Mouse (Mus musculus) regulatory T cell (primary cell): Measurements from ENCODE around the gene Sympk.

Source experiments
- in situ Hi-C: fragments of 300-600 bp; cut with MboI, MseI; formaldehyde crosslinking; loops from one replicate; pipeline ENCODE4 v1.15.1; 2025; ENCODE audit warnings: high pct_unique_total_duplicates

The Sympk gene

GRCm38 (mm10) chr7:19083701-19084100 is 59.5 kb downstream of the Sympk start, which contains the start of gene Dmpk:
Dmpk (plus strand) TSS chr7:19083849.
- in situ Hi-C loops, result no loop called here

GRCm38 (mm10) chr7:19084277-19084771 is 60.1 kb downstream of the Sympk start:
- in situ Hi-C loops, result no loop called here

- in situ Hi-C loops, result no loop called here
These were observed 60.8 kb downstream of the Sympk start for GRCm38 (mm10) chr7:19084921-19085473.

GRCm38 (mm10) chr7:19085495-19085894 is 61.3 kb downstream of the Sympk start:
- in situ Hi-C loops, result no loop called here

GRCm38 (mm10) chr7:19086042-19086441 is 61.9 kb downstream of the Sympk start:
- in situ Hi-C loops, result no loop called here

- in situ Hi-C loops, result no loop called here
These were observed 62.6 kb downstream of the Sympk start for GRCm38 (mm10) chr7:19086760-19087159.

- in situ Hi-C loops, result no loop called here
These were observed 64.6 kb downstream of the Sympk start for GRCm38 (mm10) chr7:19088813-19089212.

GRCm38 (mm10) chr7:19091913-19092312 is 67.7 kb downstream of the Sympk start:
- in situ Hi-C loops, result loop anchor here (5.0 kb wide), 1 partner anchor 180 kb away; the partner anchor contains the start of gene Ccdc61

- in situ Hi-C loops, result loop anchor here (5.0 kb wide), 1 partner anchor 180 kb away; the partner anchor contains the start of gene Ccdc61
These were observed 68.4 kb downstream of the Sympk start for GRCm38 (mm10) chr7:19092381-19093173.

GRCm38 (mm10) chr7:19093174-19093521 is 69.0 kb downstream of the Sympk start:
- in situ Hi-C loops, result loop anchor here (5.0 kb wide), 1 partner anchor 181 kb away; the partner anchor contains the start of gene Ccdc61

- in situ Hi-C loops, result loop anchor here (5.0 kb wide), 1 partner anchor 181 kb away; the partner anchor contains the start of gene Ccdc61
These were observed 69.6 kb downstream of the Sympk start for GRCm38 (mm10) chr7:19093537-19094385.

GRCm38 (mm10) chr7:19094471-19094825 is 70.3 kb downstream of the Sympk start, which contains the start of gene Six5:
Six5 (plus strand) TSS chr7:19094594.
- in situ Hi-C loops, result loop anchor here (5.0 kb wide), 1 partner anchor 182 kb away; the partner anchor contains the start of gene Ccdc61

- in situ Hi-C loops, result loop anchor here (5.0 kb wide), 1 partner anchor 183 kb away; the partner anchor contains the start of gene Ccdc61
These were observed 70.9 kb downstream of the Sympk start for GRCm38 (mm10) chr7:19094826-19095750.

GRCm38 (mm10) chr7:19095751-19096110 is 71.6 kb downstream of the Sympk start:
- in situ Hi-C loops, result no loop called here

GRCm38 (mm10) chr7:19096421-19096976 is 72.3 kb downstream of the Sympk start:
- in situ Hi-C loops, result no loop called here

- in situ Hi-C loops, result no loop called here
These were observed 73.0 kb downstream of the Sympk start for GRCm38 (mm10) chr7:19097217-19097616.

- in situ Hi-C loops, result no loop called here
These were observed 73.7 kb downstream of the Sympk start for GRCm38 (mm10) chr7:19097863-19098262.

GRCm38 (mm10) chr7:19098811-19099210 is 74.6 kb downstream of the Sympk start:
- in situ Hi-C loops, result no loop called here

- in situ Hi-C loops, result no loop called here
These were observed 76.1 kb downstream of the Sympk start for GRCm38 (mm10) chr7:19100290-19100689.

- in situ Hi-C loops, result no loop called here
These were observed 79.6 kb downstream of the Sympk start for GRCm38 (mm10) chr7:19103741-19104140.
